Mouse (Mus musculus) embryonic facial prominence, embryonic 12.5 days (tissue): ENCODE results near the gene Cybb. TPM values are rescaled to one million over a fixed set of nuclear protein-coding genes. Genes with fewer than 3 reads are reported as not detected.

ENCODE experiments used
- ATAC-seq: fragments of 200-750 bp; cut with Nextera tagmentation; 2 replicates; pipeline ENCODE4 v1.8.0; 2017; ENCODE audit not compliant: insufficient number of reproducible peaks, insufficient read depth, low FRiP score, low TSS enrichment
- H3K27ac ChIP-seq: fragments of 300-500 bp; sonication (generic); 2 replicates; pipeline ENCODE4 v1.5.1; 2016; ENCODE audit warnings: mild to moderate bottlenecking
- H3K27me3 ChIP-seq: fragments of 300-500 bp; sonication (generic); 2 replicates; pipeline ENCODE4 v1.6.1; 2016; ENCODE audit warnings: mild to moderate bottlenecking, moderate library complexity
- H3K36me3 ChIP-seq: fragments of 300-500 bp; sonication (generic); 2 replicates; pipeline ENCODE4 v1.6.1; 2016; ENCODE audit warnings: mild to moderate bottlenecking
- H3K4me1 ChIP-seq: fragments of 300-500 bp; sonication (generic); 2 replicates; pipeline ENCODE4 v1.6.1; 2016
- H3K4me2 ChIP-seq: fragments of 300-500 bp; sonication (generic); replicated peaks from 2 replicates; pipeline ENCODE4 v1.6.1; 2016; ENCODE audit warnings: mild to moderate bottlenecking, moderate library complexity
- H3K4me3 ChIP-seq: fragments of 300-500 bp; sonication (generic); 2 replicates; pipeline ENCODE4 v1.5.1; 2016; ENCODE audit warnings: mild to moderate bottlenecking
- H3K9ac ChIP-seq: fragments of 300-500 bp; sonication (generic); 2 replicates; pipeline ENCODE4 v1.6.1; 2016; ENCODE audit warnings: mild to moderate bottlenecking, moderate library complexity
- H3K9me3 ChIP-seq: fragments of 300-500 bp; sonication (generic); 2 replicates; pipeline ENCODE4 v1.6.1; 2016; ENCODE audit warnings: mild to moderate bottlenecking, moderate library complexity
- WGBS: fragments of 180-500 bp; shearing (Covaris S2); methylation state at CpG from one replicate; pipeline ENCODE4 v1.1.7; 2016; 5-methylcytosine and 5-hydroxymethylcytosine counted together
- polyA plus RNA-seq: library from polyadenylated mRNA; unstranded; fragments of >200 nt; fragmentation: Nextera tagmentation; extraction: Ambion mirVana; gene quantifications from 2 replicates; pipeline ENCODE4 v1.2.1, GENCODE M21; 2016

Gene Cybb
- polyA plus RNA-seq, 1 experiment from 2014 or later: 1.00 TPM

DNA sequence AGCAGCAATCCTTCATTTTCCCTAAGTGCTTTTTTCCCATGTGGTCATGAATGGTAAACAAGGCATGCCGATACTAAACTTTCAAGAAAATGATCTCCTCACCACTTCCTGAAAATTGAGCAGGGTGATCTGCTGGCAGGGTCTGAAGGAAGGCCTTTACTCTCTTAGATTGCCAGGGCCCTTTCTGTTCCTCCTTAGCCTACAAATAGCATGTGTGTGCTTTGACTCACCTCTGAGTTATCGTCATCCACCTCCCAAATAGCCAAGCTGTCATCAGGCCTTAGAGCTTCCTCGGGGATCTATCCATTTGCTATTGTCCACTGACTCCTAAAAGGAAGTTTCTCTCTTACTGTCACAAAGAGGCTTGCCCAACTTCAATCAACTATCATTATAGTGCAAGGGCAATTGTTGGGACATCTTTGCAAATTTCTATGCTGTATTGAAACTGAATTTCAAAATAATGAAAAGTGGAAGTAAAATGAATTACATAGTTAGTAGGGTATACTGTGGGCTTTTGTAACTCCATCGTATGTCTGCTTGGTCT lies 27.1 kb downstream of the Cybb start:
- Histone ChIP-seq H3K4me3 (no peak overlapping the region), H3K36me3 (no peaks in the 10 kb centered on the region), H3K4me1 (no peaks in the 10 kb centered on the region), H3K4me2 (no peak overlapping the region), H3K9me3 (no peaks in the 10 kb centered on the region), H3K27me3 (no peaks in the 10 kb centered on the region), H3K27ac (no peak overlapping the region), H3K9ac (no peak overlapping the region)
- ATAC-seq: no peak
- 74% methylated on average over 4 of the region's 4 CpGs for WGBS

DNA sequence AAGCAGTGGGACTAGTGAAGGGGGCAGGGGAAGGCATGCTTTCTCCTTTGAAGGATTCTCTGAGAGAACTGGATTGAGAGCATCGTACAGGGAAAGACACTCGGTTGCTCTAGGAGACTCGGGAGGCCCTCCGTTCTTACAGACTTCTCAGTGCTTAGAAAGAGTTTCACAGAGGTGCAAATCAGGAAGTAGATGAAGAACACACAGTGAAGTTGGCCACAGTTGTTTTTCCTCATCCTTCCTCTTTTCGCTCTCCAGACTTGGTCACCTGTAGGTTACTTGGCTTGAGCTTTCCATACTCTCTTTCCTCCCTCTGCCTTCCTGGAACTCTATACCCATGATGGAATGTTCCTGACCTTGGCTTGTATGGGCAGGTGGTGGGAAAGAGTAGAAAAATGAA lies 35.2 kb downstream of the Cybb start:
- H3K36me3 ChIP-seq: no peaks in the 10 kb centered on the region
- no peak for ATAC-seq
- WGBS: 90% methylated on average over 5 of the region's 5 CpGs

DNA sequence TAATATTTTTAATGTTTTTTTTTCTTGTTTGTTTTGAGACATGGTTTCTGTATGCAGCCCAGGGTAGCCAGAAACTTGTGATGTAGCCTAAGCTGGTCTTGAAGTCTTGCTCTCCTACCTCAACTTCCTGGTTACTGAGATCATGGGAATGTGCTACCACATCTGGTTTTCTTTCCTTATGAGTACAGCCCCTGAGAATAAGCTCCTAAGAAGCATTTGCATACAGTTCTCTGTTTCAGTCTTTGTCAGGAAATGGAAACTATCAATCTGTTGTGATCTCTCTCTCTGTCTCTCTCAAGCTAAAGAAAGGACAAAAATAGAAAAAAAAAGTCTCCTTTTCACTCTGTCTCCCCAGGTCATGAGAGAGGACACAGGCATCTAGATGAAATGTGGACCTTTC lies 40.3 kb downstream of the Cybb start:
- Histone ChIP-seq H3K36me3 (no peaks in the 10 kb centered on the region), H3K4me1 (no peaks in the 10 kb centered on the region), H3K9ac (no peak overlapping the region), H3K4me2 (no peak overlapping the region), H3K9me3 (no peaks in the 10 kb centered on the region), H3K27me3 (no peaks in the 10 kb centered on the region), H3K4me3 (no peak overlapping the region), H3K27ac (no peak overlapping the region)
- no peak for ATAC-seq

More for the DNA sequence above, 35.2 kb downstream of the Cybb start:
- Histone ChIP-seq H3K9me3 (no peaks in the 10 kb centered on the region), H3K4me3 (no peak overlapping the region), H3K4me2 (no peak overlapping the region), H3K4me1 (no peaks in the 10 kb centered on the region), H3K27me3 (no peaks in the 10 kb centered on the region), H3K27ac (no peak overlapping the region), H3K9ac (no peak overlapping the region)

DNA sequence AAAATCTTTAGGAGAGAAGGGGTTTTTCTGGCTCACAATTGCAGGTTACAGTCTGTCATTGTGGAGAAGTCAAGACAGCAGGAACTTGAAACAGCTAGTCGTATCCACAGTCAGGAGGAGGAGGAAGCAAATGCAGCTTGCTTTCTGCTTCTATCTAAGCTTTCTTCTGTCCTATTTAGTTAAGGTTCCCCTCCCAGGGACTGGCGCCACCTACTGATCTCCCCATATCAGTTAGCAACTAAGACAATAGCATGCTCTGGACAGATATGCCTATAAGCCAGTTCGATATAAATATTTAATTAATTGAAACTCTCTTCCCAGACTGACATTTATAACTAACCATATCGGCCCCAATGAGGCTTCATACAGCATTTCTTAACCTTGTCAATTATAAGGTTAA lies 46.5 kb downstream of the Cybb start:
- Histone ChIP-seq H3K9me3 (no peaks in the 10 kb centered on the region), H3K27me3 (no peaks in the 10 kb centered on the region), H3K4me2 (no peak overlapping the region), H3K4me1 (no peaks in the 10 kb centered on the region), H3K36me3 (no peaks in the 10 kb centered on the region), H3K4me3 (no peak overlapping the region), H3K9ac (no peak overlapping the region), H3K27ac (no peak overlapping the region)
- WGBS: 62% methylated on average over 4 of the region's 4 CpGs
- no peak for ATAC-seq

DNA sequence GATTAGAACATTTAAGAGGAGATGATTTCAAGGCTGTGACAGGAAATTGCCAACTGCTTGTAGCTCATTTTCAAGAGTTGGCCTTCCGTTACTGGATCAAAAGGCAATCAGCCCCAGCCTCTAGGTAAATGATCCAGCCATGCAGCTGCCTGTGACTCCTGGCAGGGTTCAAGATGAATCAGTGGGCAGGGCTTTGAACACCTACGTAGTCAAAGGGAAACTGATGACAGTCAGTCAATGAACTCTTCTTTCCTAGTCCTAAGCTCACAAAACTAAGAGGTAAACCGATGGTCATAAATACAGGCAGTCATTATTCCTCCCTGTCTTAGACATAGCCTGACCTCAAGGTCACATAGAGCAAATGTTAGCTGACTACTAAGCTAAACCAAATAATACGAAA lies 47.0 kb downstream of the Cybb start:
- 84% methylated on average over 4 of the region's 4 CpGs for WGBS
- Histone ChIP-seq H3K4me3 (no peak overlapping the region), H3K27me3 (no peaks in the 10 kb centered on the region), H3K36me3 (no peaks in the 10 kb centered on the region), H3K4me2 (no peak overlapping the region), H3K27ac (no peak overlapping the region), H3K9me3 (no peaks in the 10 kb centered on the region), H3K9ac (no peak overlapping the region), H3K4me1 (no peaks in the 10 kb centered on the region)
- no peak for ATAC-seq

DNA sequence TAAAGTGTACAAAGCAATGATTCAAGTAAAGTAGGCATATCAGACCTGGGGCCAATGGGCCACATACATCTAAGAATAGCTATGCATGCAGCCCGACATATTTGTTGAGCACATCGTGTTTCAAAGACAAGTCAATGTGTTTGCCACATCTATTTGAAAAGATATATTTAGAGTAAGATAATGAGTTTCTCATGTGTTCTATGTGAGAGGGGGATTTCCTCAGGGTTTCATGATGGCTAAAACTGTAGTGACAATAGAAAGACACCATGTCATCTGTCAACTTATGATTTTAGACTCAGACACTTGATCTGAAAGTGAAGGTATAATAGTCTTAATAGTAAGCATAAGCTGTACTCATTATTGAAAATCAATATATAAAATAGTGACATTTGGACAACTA lies 48.3 kb downstream of the Cybb start:
- no peak for ATAC-seq
- Histone ChIP-seq H3K27me3 (no peaks in the 10 kb centered on the region), H3K4me2 (no peak overlapping the region), H3K4me1 (no peaks in the 10 kb centered on the region), H3K9me3 (no peaks in the 10 kb centered on the region), H3K27ac (no peak overlapping the region), H3K9ac (no peak overlapping the region), H3K4me3 (no peak overlapping the region), H3K36me3 (no peaks in the 10 kb centered on the region)
- 80% methylated on average over 2 of the region's 2 CpGs for WGBS

DNA sequence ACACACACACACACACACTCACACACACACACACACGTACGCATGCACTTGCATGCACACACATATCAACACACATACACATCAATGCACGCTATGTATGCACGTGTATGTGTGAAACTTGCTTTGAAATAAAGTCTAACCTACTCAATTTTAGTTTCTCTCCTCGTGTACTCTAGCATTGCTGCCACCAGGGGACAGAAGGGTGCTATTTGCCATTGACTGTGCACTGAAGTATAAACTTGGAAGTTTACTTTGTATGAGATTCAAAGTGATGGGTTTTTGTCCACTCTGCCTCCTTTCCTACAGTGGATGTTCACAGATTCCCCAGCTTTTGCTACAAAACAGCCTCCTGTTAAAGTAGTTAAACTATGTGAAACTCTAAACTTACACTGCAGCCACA lies 73.7 kb downstream of the Cybb start:
- no peak overlapping the region for H3K4me3 ChIP-seq
- no peak overlapping the region for H3K4me2 ChIP-seq
- WGBS: 83% methylated on average over 5 of the region's 5 CpGs
- no peaks in the 10 kb centered on the region for H3K4me1 ChIP-seq
- H3K27me3 ChIP-seq: no peaks in the 10 kb centered on the region
- H3K36me3 ChIP-seq: no peaks in the 10 kb centered on the region
- no peak overlapping the region for H3K27ac ChIP-seq
- ATAC-seq: no peak
- H3K9me3 ChIP-seq: no peaks in the 10 kb centered on the region
- H3K9ac ChIP-seq: no peak overlapping the region

Other genes starting within 250 kb of the Cybb start
- 0.28 TPM in 1 of 2 replicates, not detected in the other for gene Gm14862, start 230.9 kb downstream of the Cybb start, polyA plus RNA-seq
- gene Xk, start 215.0 kb downstream of the Cybb start, polyA plus RNA-seq: 2.3 and 2.6 TPM in 2 replicates
- not detected in 2 replicates for gene H2al1m, start 204.0 kb downstream of the Cybb start, polyA plus RNA-seq
- not detected in 2 replicates for gene H2al1k, start 137.1 kb downstream of the Cybb start, polyA plus RNA-seq
- not detected in 2 replicates for gene H2al1o, start 84.6 kb upstream of the Cybb start, polyA plus RNA-seq
- gene Dynlt3, start 175.2 kb upstream of the Cybb start, polyA plus RNA-seq: 22.6 and 23.0 TPM in 2 replicates